Mouse (Mus musculus): ENCODE measurements at regions not wholly inside any gene's neighbourhood (a gene's known extent, or its start where the extent isn't known, plus 50 kb on each side); places are given as distances from the start of the nearest gene placed in this dataset.

- Histone ChIP-seq H3K27ac (ENCODE audit: low read length) (no peak overlapping the region), H3K36me3 (ENCODE audit: control insufficient read depth, insufficient read depth) (no peaks in the 10 kb centered on the region), H3K4me3 (replicated peaks; ENCODE audit: low read length) (no peak overlapping the region), H3K4me1 (replicated peaks; ENCODE audit: control insufficient read depth, insufficient read depth, low read length) (0 out of 2 replicates have a peak, but pooled peaks cover 2% of the 10 kb centered on the region), H3K27me3 (replicated peaks; ENCODE audit: control insufficient read depth, insufficient read depth, low read length) (no peaks in the 10 kb centered on the region), H3K9me3 (ENCODE audit: control insufficient read depth, low read length) (no peaks in the 10 kb centered on the region), H3K4me2 (ENCODE audit: low read length) (no peak overlapping the region), H3K9ac (replicated peaks; ENCODE audit: low read depth, low read length) (no peak overlapping the region)
- ATAC-seq = peak; percentile 79
- 2% methylated on average over 2 of the region's 2 CpGs for WGBS
Observed at GRCm38 (mm10) chr13:105377038-105377437, 66.4 kb upstream of the Htr1a start.

- Histone ChIP-seq H3K36me3 (ENCODE audit: control insufficient read depth, insufficient read depth) (no peaks in the 10 kb centered on the region), H3K27me3 (replicated peaks; ENCODE audit: control insufficient read depth, insufficient read depth, low read length) (no peaks in the 10 kb centered on the region), H3K9ac (replicated peaks; ENCODE audit: low read depth, low read length) (no peak overlapping the region), H3K9me3 (ENCODE audit: control insufficient read depth, low read length) (no peaks in the 10 kb centered on the region), H3K4me2 (ENCODE audit: low read length) (no peak overlapping the region), H3K4me1 (replicated peaks; ENCODE audit: control insufficient read depth, insufficient read depth, low read length) (0 out of 2 replicates have a peak, but pooled peaks cover 2% of the 10 kb centered on the region), H3K4me3 (replicated peaks; ENCODE audit: low read length) (no peak overlapping the region), H3K27ac (ENCODE audit: low read length) (no peak overlapping the region)
- ATAC-seq = peak; percentile 54; the same call in 1 of the 2 replicates
- WGBS = 80% methylated on average over 9 of the region's 9 CpGs
Observed at GRCm38 (mm10) chr13:105378587-105378986, 64.9 kb upstream of the Htr1a start.

DNA sequence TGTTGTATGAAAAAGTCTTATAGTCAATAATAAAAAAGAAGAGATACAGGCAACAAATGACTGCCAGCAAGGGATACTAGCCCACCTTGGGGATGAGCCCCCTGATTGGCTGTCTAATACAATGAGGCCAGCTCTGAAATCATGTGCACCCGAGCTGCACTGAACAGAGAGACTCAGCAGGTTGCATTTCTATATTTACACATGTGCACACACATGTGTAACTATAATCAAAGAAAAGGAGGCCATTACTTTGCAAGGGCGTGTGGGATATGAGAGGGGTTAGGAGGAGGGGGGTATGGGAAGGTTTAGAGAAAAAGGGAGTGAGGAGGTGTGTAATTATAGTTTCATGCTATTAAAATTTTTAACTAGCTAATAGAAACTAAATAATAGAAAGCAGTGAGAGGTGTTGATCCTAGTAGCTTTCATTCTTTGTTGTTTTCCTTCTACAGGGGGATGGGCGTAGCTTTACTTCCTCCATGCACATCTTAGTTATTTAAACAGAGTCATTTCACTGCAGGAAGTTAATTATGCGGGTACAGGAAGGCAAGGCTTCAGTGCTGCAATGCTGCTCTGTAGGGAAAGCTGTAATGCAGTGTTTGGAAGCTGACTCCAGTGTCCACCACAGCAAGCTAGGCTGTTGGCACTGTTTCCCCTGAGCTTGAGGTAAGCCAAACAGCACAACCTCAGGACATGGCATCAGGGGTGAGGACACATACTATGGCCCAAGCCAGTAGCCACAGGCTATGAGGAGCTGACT lies 56.2 kb upstream of the Htr1a start:
- no peaks in the 10 kb centered on the region for H3K4me1 ChIP-seq (replicated peaks; ENCODE audit: control insufficient read depth, insufficient read depth, low read length)
- WGBS = 38% methylated on average over 4 of the region's 4 CpGs
- H3K9me3 ChIP-seq (ENCODE audit: control insufficient read depth, low read length) = no peaks in the 10 kb centered on the region
- no peak overlapping the region for H3K9ac ChIP-seq (replicated peaks; ENCODE audit: low read depth, low read length)
- no peak overlapping the region for H3K4me3 ChIP-seq (replicated peaks; ENCODE audit: low read length)
- no peak overlapping the region for H3K27ac ChIP-seq (ENCODE audit: low read length)
- no peak overlapping the region for H3K4me2 ChIP-seq (ENCODE audit: low read length)
- no peaks in the 10 kb centered on the region for H3K27me3 ChIP-seq (replicated peaks; ENCODE audit: control insufficient read depth, insufficient read depth, low read length)
- no peak for ATAC-seq
- no peaks in the 10 kb centered on the region for H3K36me3 ChIP-seq (ENCODE audit: control insufficient read depth, insufficient read depth)

All from forebrain, embryonic 16.5 days (tissue).